Mouse (Mus musculus) erythroid progenitor cell, adult 5-6 weeks (primary cell): Measurements from ENCODE around the gene Tmem116. TPM values are rescaled to one million over a fixed set of nuclear protein-coding genes. Genes with fewer than 3 reads are reported as not detected.

Experiments used
- ATAC-seq: replicated peaks from 2 replicates; pipeline ENCODE4 v1.8.0; 2016; ENCODE audit warnings: moderate number of reproducible peaks, mild to moderate bottlenecking, moderate TSS enrichment, inconsistent platforms; ENCODE audit not compliant: poor library complexity, low FRiP score, severe bottlenecking
- total RNA-seq, 2 experiments: library from RNA; stranded (forward) in 1 of 2; stranded (reverse) in 1 of 2; fragments of 150-400 nt in 1 of 2; fragments of 186-747, 209-891 nt in 1 of 2; gene quantifications; 2 replicates each; pipeline versions ENCODE4 v1.2.3 to v1.2.4; 2015 to 2017; ENCODE audit warnings: low replicate concordance in 2 of 2

The Tmem116 gene
- not detected in 2 replicates for total RNA-seq (2015; ENCODE audit: low replicate concordance)
- 0.26 TPM in 1 of 2 replicates, not detected in the other for total RNA-seq (2017; ENCODE audit: low replicate concordance)

- peak; percentile 68 for ATAC-seq
These were observed at the start of gene Tmem116 for GRCm38 (mm10) chr5:121451644-121452025. Gene Tmem116 (plus strand): TSS chr5:121451893.

GRCm38 (mm10) chr5:121407856-121408255 lies 43.8 kb upstream of the Tmem116 start:
- no peak for ATAC-seq

GRCm38 (mm10) chr5:121410975-121411374 lies 40.7 kb upstream of the Tmem116 start:
- ATAC-seq, result no peak

- no peak for ATAC-seq
These were observed 31.0 kb upstream of the Tmem116 start for GRCm38 (mm10) chr5:121420721-121421120.

- ATAC-seq, result no peak
These were observed 28.9 kb upstream of the Tmem116 start for GRCm38 (mm10) chr5:121422787-121423186.

- no peak for ATAC-seq
These were observed 28.4 kb upstream of the Tmem116 start for GRCm38 (mm10) chr5:121423297-121423696.

- no peak for ATAC-seq
These were observed 22.7 kb upstream of the Tmem116 start for GRCm38 (mm10) chr5:121428954-121429353.

- no peak for ATAC-seq
These were observed 13.6 kb upstream of the Tmem116 start for GRCm38 (mm10) chr5:121438131-121438530.

GRCm38 (mm10) chr5:121438756-121439155 lies 12.9 kb upstream of the Tmem116 start:
- ATAC-seq, result no peak

- peak; percentile 70 for ATAC-seq
These were observed 8.1 kb upstream of the Tmem116 start for GRCm38 (mm10) chr5:121443548-121443947.

- ATAC-seq, result no peak
These were observed 6.8 kb upstream of the Tmem116 start for GRCm38 (mm10) chr5:121444870-121445269.

GRCm38 (mm10) chr5:121448450-121448849 lies 3.2 kb upstream of the Tmem116 start:
- no peak for ATAC-seq

- ATAC-seq, result 0 out of 2 replicates have a peak, but pooled peaks have one; percentile 15
These were observed 1.7 kb upstream of the Tmem116 start for GRCm38 (mm10) chr5:121449976-121450375.

- no peak for ATAC-seq
These were observed 1.2 kb upstream of the Tmem116 start for GRCm38 (mm10) chr5:121450476-121450875.

- no peak for ATAC-seq
These were observed 490 bp upstream of the Tmem116 start for GRCm38 (mm10) chr5:121451203-121451602.

GRCm38 (mm10) chr5:121452026-121452869 lies 555 bp downstream of the Tmem116 start, which contains the start of gene Erp29:
Gene Erp29 (minus strand): TSS chr5:121452506.
- peak; percentile 91 for ATAC-seq

GRCm38 (mm10) chr5:121452906-121453305 lies 1.2 kb downstream of the Tmem116 start:
- ATAC-seq, result peak; percentile 1; the same call in 1 of the 2 replicates

GRCm38 (mm10) chr5:121453743-121454502 lies 2.2 kb downstream of the Tmem116 start:
- no peak for ATAC-seq

GRCm38 (mm10) chr5:121454503-121454782 lies 2.8 kb downstream of the Tmem116 start:
- ATAC-seq, result no peak

GRCm38 (mm10) chr5:121455510-121456265 lies 4.0 kb downstream of the Tmem116 start:
- no peak for ATAC-seq
